Mouse (Mus musculus): ENCODE results near the gene Pxk. TPM values are rescaled to one million over a fixed set of nuclear protein-coding genes. Genes with fewer than 3 reads are reported as not detected.

The Pxk gene
- 66.7 and 67.7 TPM in 2 replicates for polyA plus RNA-seq (2012; rRNA removed)

- H3K4me1 ChIP-seq (ENCODE audit: control insufficient read depth, insufficient read depth, low read length), result peaks cover 4% of the 10 kb centered on the region
- no peaks in the 10 kb centered on the region for H3K27me3 ChIP-seq (ENCODE audit: control insufficient read depth, insufficient read depth, low read length)
- peak; percentile 95 to 97 for DNase-seq
- H3K27ac ChIP-seq (ENCODE audit: insufficient read depth, low read length), result peak within 1 kb of the TSS; percentile 55
- WGBS, result 1% methylated on average over 85 of the region's 89 CpGs
- peak within 1 kb of the TSS; percentile 67 for H3K4me3 ChIP-seq (replicated peaks; ENCODE audit: insufficient read depth, low read depth, low read length)
- TF ChIP-seq CTCF (IDR thresholded peaks at IDR 0.05; ENCODE audit: borderline replicate concordance, insufficient read depth, low read depth, low read length) (no peak), POLR2A (IDR thresholded peaks at IDR 0.05; ENCODE audit: borderline replicate concordance, insufficient read depth, low read length) (0 out of 2 replicates have a peak, but pooled peaks have one; percentile 42)
Measured at GRCm38 (mm10) chr14:8097978-8098686, at the start of gene Pxk. Gene Pxk (plus strand): TSS chr14:8098211.

- H3K4me1 ChIP-seq (ENCODE audit: control insufficient read depth, insufficient read depth, low read length), result no peaks in the 10 kb centered on the region
- H3K4me3 ChIP-seq (replicated peaks; ENCODE audit: insufficient read depth, low read depth, low read length), result no peak overlapping the region
- TF ChIP-seq CTCF (IDR thresholded peaks at IDR 0.05; ENCODE audit: borderline replicate concordance, insufficient read depth, low read depth, low read length) (no peak), POLR2A (IDR thresholded peaks at IDR 0.05; ENCODE audit: borderline replicate concordance, insufficient read depth, low read length) (no peak)
- H3K27ac ChIP-seq (ENCODE audit: insufficient read depth, low read length), result no peak overlapping the region
- DNase-seq, result no peak
- 93% methylated on average over 10 of the region's 10 CpGs for WGBS
- H3K27me3 ChIP-seq (ENCODE audit: control insufficient read depth, insufficient read depth, low read length), result no peaks in the 10 kb centered on the region
Measured at GRCm38 (mm10) chr14:8049334-8049733, 48.7 kb upstream of the Pxk start.

- TF ChIP-seq POLR2A (IDR thresholded peaks at IDR 0.05; ENCODE audit: borderline replicate concordance, insufficient read depth, low read length) (no peak), CTCF (IDR thresholded peaks at IDR 0.05; ENCODE audit: borderline replicate concordance, insufficient read depth, low read depth, low read length) (no peak)
- Histone ChIP-seq H3K27ac (ENCODE audit: insufficient read depth, low read length) (no peak overlapping the region), H3K4me3 (replicated peaks; ENCODE audit: insufficient read depth, low read depth, low read length) (no peak overlapping the region), H3K27me3 (ENCODE audit: control insufficient read depth, insufficient read depth, low read length) (no peaks in the 10 kb centered on the region), H3K4me1 (ENCODE audit: control insufficient read depth, insufficient read depth, low read length) (no peaks in the 10 kb centered on the region)
- DNase-seq, result no peak
- WGBS, result 93% methylated on average over 2 of the region's 2 CpGs
Measured at GRCm38 (mm10) chr14:8051869-8052268, 46.1 kb upstream of the Pxk start.

GRCm38 (mm10) chr14:8052661-8053060 is 45.4 kb upstream of the Pxk start:
- Histone ChIP-seq H3K27ac (ENCODE audit: insufficient read depth, low read length) (no peak overlapping the region), H3K4me3 (replicated peaks; ENCODE audit: insufficient read depth, low read depth, low read length) (no peak overlapping the region), H3K4me1 (ENCODE audit: control insufficient read depth, insufficient read depth, low read length) (no peaks in the 10 kb centered on the region), H3K27me3 (ENCODE audit: control insufficient read depth, insufficient read depth, low read length) (no peaks in the 10 kb centered on the region)
- WGBS, result 97% methylated on average over 7 of the region's 7 CpGs
- no peak for TF ChIP-seq POLR2A (IDR thresholded peaks at IDR 0.05; ENCODE audit: borderline replicate concordance, insufficient read depth, low read length)
- no peak for TF ChIP-seq CTCF (IDR thresholded peaks at IDR 0.05; ENCODE audit: borderline replicate concordance, insufficient read depth, low read depth, low read length)
- no peak for DNase-seq

GRCm38 (mm10) chr14:8054310-8055102 is 43.5 kb upstream of the Pxk start:
- no peak overlapping the region for H3K27ac ChIP-seq (ENCODE audit: insufficient read depth, low read length)
- H3K27me3 ChIP-seq (ENCODE audit: control insufficient read depth, insufficient read depth, low read length), result no peaks in the 10 kb centered on the region
- H3K4me3 ChIP-seq (replicated peaks; ENCODE audit: insufficient read depth, low read depth, low read length), result no peak overlapping the region
- no peak for DNase-seq
- no peak for TF ChIP-seq CTCF (IDR thresholded peaks at IDR 0.05; ENCODE audit: borderline replicate concordance, insufficient read depth, low read depth, low read length)
- TF ChIP-seq POLR2A (IDR thresholded peaks at IDR 0.05; ENCODE audit: borderline replicate concordance, insufficient read depth, low read length), result no peak
- H3K4me1 ChIP-seq (ENCODE audit: control insufficient read depth, insufficient read depth, low read length), result no peaks in the 10 kb centered on the region
- WGBS, result 36% methylated on average over 17 of the region's 17 CpGs

GRCm38 (mm10) chr14:8056076-8056475 is 41.9 kb upstream of the Pxk start:
- no peak overlapping the region for H3K4me3 ChIP-seq (replicated peaks; ENCODE audit: insufficient read depth, low read depth, low read length)
- H3K4me1 ChIP-seq (ENCODE audit: control insufficient read depth, insufficient read depth, low read length), result no peaks in the 10 kb centered on the region
- H3K27ac ChIP-seq (ENCODE audit: insufficient read depth, low read length), result no peak overlapping the region
- 88% methylated on average over 5 of the region's 5 CpGs for WGBS
- DNase-seq, result no peak
- no peaks in the 10 kb centered on the region for H3K27me3 ChIP-seq (ENCODE audit: control insufficient read depth, insufficient read depth, low read length)
- no peak for TF ChIP-seq POLR2A (IDR thresholded peaks at IDR 0.05; ENCODE audit: borderline replicate concordance, insufficient read depth, low read length)
- no peak for TF ChIP-seq CTCF (IDR thresholded peaks at IDR 0.05; ENCODE audit: borderline replicate concordance, insufficient read depth, low read depth, low read length)

GRCm38 (mm10) chr14:8059938-8060337 is 38.1 kb upstream of the Pxk start:
- no peaks in the 10 kb centered on the region for H3K4me1 ChIP-seq (ENCODE audit: control insufficient read depth, insufficient read depth, low read length)
- H3K27ac ChIP-seq (ENCODE audit: insufficient read depth, low read length), result no peak overlapping the region
- WGBS, result 95% methylated on average over 7 of the region's 7 CpGs
- no peak for TF ChIP-seq CTCF (IDR thresholded peaks at IDR 0.05; ENCODE audit: borderline replicate concordance, insufficient read depth, low read depth, low read length)
- TF ChIP-seq POLR2A (IDR thresholded peaks at IDR 0.05; ENCODE audit: borderline replicate concordance, insufficient read depth, low read length), result no peak
- DNase-seq, result no peak
- H3K27me3 ChIP-seq (ENCODE audit: control insufficient read depth, insufficient read depth, low read length), result no peaks in the 10 kb centered on the region
- H3K4me3 ChIP-seq (replicated peaks; ENCODE audit: insufficient read depth, low read depth, low read length), result no peak overlapping the region

Data from cerebellum, adult 2 months (tissue).